Mouse (Mus musculus) kidney, postnatal 4 days (tissue): Measurements from ENCODE around the gene Trim60.

Source experiments
- DNase-seq, 2 experiments: peaks; one replicate each; pipeline ENCODE4 v3.0.0; 2021; ENCODE audit warnings: mixed read lengths in 2 of 2

Gene Trim60

GRCm38 (mm10) chr8:64983150-64983897 is 35.1 kb downstream of the Trim60 start:
- no peak for DNase-seq

- no peak for DNase-seq
Observed at GRCm38 (mm10) chr8:64962836-64963235, 55.5 kb downstream of the Trim60 start.

- DNase-seq = no peak
Observed at GRCm38 (mm10) chr8:64959025-64959424, 59.4 kb downstream of the Trim60 start.

GRCm38 (mm10) chr8:64952101-64952500 is 66.3 kb downstream of the Trim60 start:
- no peak for DNase-seq
